Mouse (Mus musculus) kidney, adult 2 months (tissue): ENCODE measurements at regions not wholly inside any gene's neighbourhood (a gene's known extent, or its start where the extent isn't known, plus 50 kb on each side); places are given as distances from the start of the nearest gene placed in this dataset.

ENCODE experiments used
- DNase-seq: peaks from one replicate; pipeline ENCODE4 v3.0.0; 2021
- H3K27ac ChIP-seq: fragments of 200-500 bp; 2 replicates; pipeline ENCODE4 v1.5.1; 2012; ENCODE audit warnings: low read depth, low read length, control low read depth, inconsistent platforms; ENCODE audit not compliant: insufficient read depth
- H3K27me3 ChIP-seq: fragments of 200-500 bp; replicated peaks from 2 replicates; pipeline ENCODE4 v1.6.1; 2012; ENCODE audit warnings: mild to moderate bottlenecking, moderate library complexity, low read length, inconsistent platforms; ENCODE audit not compliant: control insufficient read depth, insufficient read depth
- H3K36me3 ChIP-seq: fragments of 200-500 bp; 2 replicates; pipeline ENCODE4 v1.6.1; 2012; ENCODE audit warnings: mild to moderate bottlenecking, moderate library complexity, low read length, inconsistent platforms; ENCODE audit not compliant: control insufficient read depth, insufficient read depth
- H3K4me1 ChIP-seq: fragments of 200-500 bp; 2 replicates; pipeline ENCODE4 v1.6.1; 2011; ENCODE audit warnings: low read length; ENCODE audit not compliant: control insufficient read depth, insufficient read depth
- H3K4me3 ChIP-seq: fragments of 200-500 bp; 2 replicates; pipeline ENCODE4 v1.5.1; 2011; ENCODE audit warnings: mild to moderate bottlenecking, low read depth, low read length, control low read depth; ENCODE audit not compliant: insufficient read depth
- CTCF ChIP-seq: fragments of 200-500 bp; conservative IDR thresholded peaks from 2 replicates; pipeline ENCODE4 v1.5.1; 2011; ENCODE audit warnings: low read depth, mild to moderate bottlenecking, control low read depth, low read length, moderate library complexity, mixed read lengths; ENCODE audit not compliant: insufficient read depth, insufficient read length
- POLR2A ChIP-seq: fragments of 200-500 bp; IDR thresholded peaks from one replicate; pipeline ENCODE4 v1.6.1; 2011; ENCODE audit warnings: low read depth, low read length, control low read depth
- WGBS: fragments of 180-500 bp; shearing (Covaris S2); methylation state at CpG from one replicate; pipeline ENCODE4 v1.1.7; 2018; 5-methylcytosine and 5-hydroxymethylcytosine counted together

- WGBS, result 24% methylated on average over 7 of the region's 7 CpGs
- H3K36me3 ChIP-seq, result no peaks in the 10 kb centered on the region
- no peak overlapping the region for H3K4me3 ChIP-seq
- no peaks in the 10 kb centered on the region for H3K4me1 ChIP-seq
- TF ChIP-seq CTCF (no peak), POLR2A (no peak)
- H3K27ac ChIP-seq, result no peak overlapping the region
- DNase-seq, result peak; percentile 29
- no peaks in the 10 kb centered on the region for H3K27me3 ChIP-seq
These were observed 145.0 kb upstream of the Cxadr start for GRCm38 (mm10) chr16:78156138-78156875.

GRCm38 (mm10) chr16:78153899-78154605 lies 147.2 kb upstream of the Cxadr start:
- Histone ChIP-seq H3K27me3 (no peaks in the 10 kb centered on the region), H3K4me1 (no peaks in the 10 kb centered on the region), H3K36me3 (no peaks in the 10 kb centered on the region), H3K27ac (no peak overlapping the region), H3K4me3 (no peak overlapping the region)
- no peak for DNase-seq
- WGBS, result 64% methylated on average over 2 of the region's 2 CpGs
- TF ChIP-seq POLR2A, result no peak
- TF ChIP-seq CTCF, result no peak

GRCm38 (mm10) chr16:78144146-78144545 lies 157.1 kb upstream of the Cxadr start:
- no peaks in the 10 kb centered on the region for H3K4me1 ChIP-seq
- TF ChIP-seq POLR2A (no peak), CTCF (no peak)
- H3K27ac ChIP-seq, result no peak overlapping the region
- no peak overlapping the region for H3K4me3 ChIP-seq
- H3K27me3 ChIP-seq, result no peaks in the 10 kb centered on the region
- no peaks in the 10 kb centered on the region for H3K36me3 ChIP-seq
- no peak for DNase-seq
- 49% methylated on average over 1 of the region's 1 CpGs for WGBS

- H3K36me3 ChIP-seq, result no peaks in the 10 kb centered on the region
- DNase-seq, result no peak
- TF ChIP-seq CTCF, result no peak
- TF ChIP-seq POLR2A, result no peak
These were observed 165.8 kb upstream of the Cxadr start for GRCm38 (mm10) chr16:78135501-78135900.

GRCm38 (mm10) chr16:78134531-78134930 lies 166.8 kb upstream of the Cxadr start:
- Histone ChIP-seq H3K4me1 (no peaks in the 10 kb centered on the region), H3K27me3 (no peaks in the 10 kb centered on the region), H3K4me3 (no peak overlapping the region), H3K27ac (no peak overlapping the region), H3K36me3 (no peaks in the 10 kb centered on the region)
- TF ChIP-seq POLR2A (no peak), CTCF (no peak)
- 82% methylated on average over 7 of the region's 7 CpGs for WGBS
- no peak for DNase-seq

More at GRCm38 (mm10) chr16:78135501-78135900, 165.8 kb upstream of the Cxadr start:
- 80% methylated on average over 5 of the region's 5 CpGs for WGBS
- H3K27me3 ChIP-seq, result no peaks in the 10 kb centered on the region
- H3K4me1 ChIP-seq, result no peaks in the 10 kb centered on the region
- no peak overlapping the region for H3K27ac ChIP-seq
- no peak overlapping the region for H3K4me3 ChIP-seq

- no peak overlapping the region for H3K4me3 ChIP-seq
- DNase-seq, result no peak
- no peak overlapping the region for H3K27ac ChIP-seq
- no peaks in the 10 kb centered on the region for H3K36me3 ChIP-seq
- TF ChIP-seq CTCF (no peak), POLR2A (no peak)
- WGBS, result 73% methylated on average over 1 of the region's 1 CpGs
- H3K27me3 ChIP-seq, result no peaks in the 10 kb centered on the region
- no peaks in the 10 kb centered on the region for H3K4me1 ChIP-seq
These were observed 179.6 kb upstream of the Cxadr start for GRCm38 (mm10) chr16:78121668-78122067.

GRCm38 (mm10) chr16:78120346-78120899 lies 180.9 kb upstream of the Cxadr start:
- H3K27me3 ChIP-seq, result no peaks in the 10 kb centered on the region
- no peaks in the 10 kb centered on the region for H3K36me3 ChIP-seq
- no peak overlapping the region for H3K27ac ChIP-seq
- 87% methylated on average over 2 of the region's 2 CpGs for WGBS
- TF ChIP-seq POLR2A (no peak), CTCF (no peak)
- H3K4me1 ChIP-seq, result no peaks in the 10 kb centered on the region
- DNase-seq, result no peak
- H3K4me3 ChIP-seq, result no peak overlapping the region

GRCm38 (mm10) chr16:78104246-78104645 lies 197.0 kb upstream of the Cxadr start:
- no peaks in the 10 kb centered on the region for H3K36me3 ChIP-seq
- no peak overlapping the region for H3K4me3 ChIP-seq
- H3K27me3 ChIP-seq, result no peaks in the 10 kb centered on the region; the same call in 1 of the 2 replicates
- TF ChIP-seq POLR2A, result no peak
- TF ChIP-seq CTCF, result no peak
- H3K4me1 ChIP-seq, result no peaks in the 10 kb centered on the region
- no peak for DNase-seq
- H3K27ac ChIP-seq, result no peak overlapping the region
